Mouse (Mus musculus): ENCODE data around the gene Kat7. TPM values are rescaled to one million over a fixed set of nuclear protein-coding genes. Genes with fewer than 3 reads are reported as not detected.

Kat7 gene
- total RNA-seq, 2 experiments from 2014 or later = 77.2 to 78.0 TPM

- peak; percentile 34 for ATAC-seq (replicated peaks; ENCODE audit: poor library complexity, severe bottlenecking)
These were observed 24.5 kb upstream of the Kat7 start for GRCm38 (mm10) chr11:95334448-95335060.

GRCm38 (mm10) chr11:95333805-95334204 is 23.8 kb upstream of the Kat7 start:
- no peak for ATAC-seq (replicated peaks; ENCODE audit: poor library complexity, severe bottlenecking)

GRCm38 (mm10) chr11:95333209-95333608 is 23.2 kb upstream of the Kat7 start:
- ATAC-seq (replicated peaks; ENCODE audit: poor library complexity, severe bottlenecking) = peak; percentile 29

GRCm38 (mm10) chr11:95330662-95331061 is 20.6 kb upstream of the Kat7 start:
- ATAC-seq (replicated peaks; ENCODE audit: poor library complexity, severe bottlenecking) = no peak

- ATAC-seq (replicated peaks; ENCODE audit: poor library complexity, severe bottlenecking) = no peak
These were observed 18.6 kb upstream of the Kat7 start for GRCm38 (mm10) chr11:95328629-95329028.

GRCm38 (mm10) chr11:95326243-95326642 is 16.2 kb upstream of the Kat7 start:
- ATAC-seq (replicated peaks; ENCODE audit: poor library complexity, severe bottlenecking) = no peak

GRCm38 (mm10) chr11:95325832-95326231 is 15.8 kb upstream of the Kat7 start:
- no peak for ATAC-seq (replicated peaks; ENCODE audit: poor library complexity, severe bottlenecking)

GRCm38 (mm10) chr11:95324181-95324580 is 14.1 kb upstream of the Kat7 start:
- no peak for ATAC-seq (replicated peaks; ENCODE audit: poor library complexity, severe bottlenecking)

GRCm38 (mm10) chr11:95320010-95320409 is 10.0 kb upstream of the Kat7 start:
- no peak for ATAC-seq (replicated peaks; ENCODE audit: poor library complexity, severe bottlenecking)

GRCm38 (mm10) chr11:95319506-95319905 is 9.5 kb upstream of the Kat7 start:
- peak; percentile 50; the same call in 1 of the 2 replicates for ATAC-seq (replicated peaks; ENCODE audit: poor library complexity, severe bottlenecking)

- ATAC-seq (replicated peaks; ENCODE audit: poor library complexity, severe bottlenecking) = no peak
These were observed 8.1 kb upstream of the Kat7 start for GRCm38 (mm10) chr11:95318116-95318515.

- ATAC-seq (replicated peaks; ENCODE audit: poor library complexity, severe bottlenecking) = peak; percentile 29; the same call in 1 of the 2 replicates
These were observed 5.3 kb upstream of the Kat7 start for GRCm38 (mm10) chr11:95315215-95315955.

GRCm38 (mm10) chr11:95311425-95311807 is 1.4 kb upstream of the Kat7 start:
- no peak for ATAC-seq (replicated peaks; ENCODE audit: poor library complexity, severe bottlenecking)

GRCm38 (mm10) chr11:95310648-95311424 is 790 bp upstream of the Kat7 start:
- no peak for ATAC-seq (replicated peaks; ENCODE audit: poor library complexity, severe bottlenecking)

GRCm38 (mm10) chr11:95309510-95310006 is 488 bp downstream of the Kat7 start:
- peak; percentile 91 for ATAC-seq (replicated peaks; ENCODE audit: poor library complexity, severe bottlenecking)

GRCm38 (mm10) chr11:95307526-95307925 is 2.5 kb downstream of the Kat7 start:
- ATAC-seq (replicated peaks; ENCODE audit: poor library complexity, severe bottlenecking) = no peak

- no peak for ATAC-seq (replicated peaks; ENCODE audit: poor library complexity, severe bottlenecking)
These were observed 4.4 kb downstream of the Kat7 start for GRCm38 (mm10) chr11:95305600-95305999.

GRCm38 (mm10) chr11:95301772-95302171 is 8.3 kb downstream of the Kat7 start:
- no peak for ATAC-seq (replicated peaks; ENCODE audit: poor library complexity, severe bottlenecking)

- ATAC-seq (replicated peaks; ENCODE audit: poor library complexity, severe bottlenecking) = no peak
These were observed 10.2 kb downstream of the Kat7 start for GRCm38 (mm10) chr11:95299886-95300285.

- ATAC-seq (replicated peaks; ENCODE audit: poor library complexity, severe bottlenecking) = peak; percentile 76
These were observed 11.9 kb downstream of the Kat7 start for GRCm38 (mm10) chr11:95298146-95298545.

GRCm38 (mm10) chr11:95295736-95296135 is 14.3 kb downstream of the Kat7 start:
- ATAC-seq (replicated peaks; ENCODE audit: poor library complexity, severe bottlenecking) = no peak

All from granulocyte monocyte progenitor cell, adult 5-6 weeks (primary cell).